Mouse (Mus musculus): Measurements from ENCODE around the gene Hhat. TPM values are rescaled to one million over a fixed set of nuclear protein-coding genes. Genes with fewer than 3 reads are reported as not detected.

Hhat gene
- polyA plus RNA-seq, 1 experiment = 3.1 TPM

DNA sequence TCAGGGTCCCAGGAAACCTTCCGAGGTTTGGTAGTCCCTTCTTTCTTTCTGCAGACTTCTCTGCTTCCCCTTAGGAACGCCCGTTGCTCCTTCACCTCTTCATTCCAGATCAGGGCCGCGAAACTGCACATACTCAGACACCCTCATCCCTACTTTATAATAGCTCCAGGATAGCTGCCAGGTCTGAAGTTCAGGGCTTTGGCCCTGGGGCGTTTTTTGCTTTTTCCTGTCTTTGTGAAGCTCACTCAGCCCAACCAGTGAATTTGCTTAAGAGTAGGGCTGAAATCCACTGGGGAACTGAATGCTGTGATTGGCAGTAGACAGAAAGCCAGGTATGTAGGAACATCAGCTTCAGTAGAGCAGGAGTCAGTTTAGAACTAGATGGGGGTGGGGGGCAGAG is 293.5 kb downstream of the Hhat start:
- Histone ChIP-seq H3K27me3 (ENCODE audit: control insufficient read depth, insufficient read depth, low read length, poor library complexity, severe bottlenecking) (no peaks in the 10 kb centered on the region), H3K4me3 (ENCODE audit: low read depth, low read length) (no peak overlapping the region), H3K9ac (ENCODE audit: low read depth, poor library complexity, severe bottlenecking) (no peak overlapping the region), H3K4me1 (ENCODE audit: control insufficient read depth, insufficient read depth, low read length) (no peaks in the 10 kb centered on the region), H3K27ac (ENCODE audit: insufficient read depth, low read length) (no peak overlapping the region), H3K36me3 (ENCODE audit: control insufficient read depth, insufficient read depth, low read length, poor library complexity, severe bottlenecking) (no peaks in the 10 kb centered on the region), H3K9me3 (replicated peaks; ENCODE audit: control insufficient read depth, insufficient read depth, low read length, poor library complexity, severe bottlenecking) (no peaks in the 10 kb centered on the region)
- no peak for TF ChIP-seq CTCF (IDR thresholded peaks at IDR 0.05; ENCODE audit: low read depth, low read length)
- TF ChIP-seq POLR2A (IDR thresholded peaks at IDR 0.05; ENCODE audit: insufficient read depth, low read length) = no peak
- no peak for TF ChIP-seq EP300 (IDR thresholded peaks at IDR 0.05; ENCODE audit: insufficient read depth, low read depth, low read length)

DNA sequence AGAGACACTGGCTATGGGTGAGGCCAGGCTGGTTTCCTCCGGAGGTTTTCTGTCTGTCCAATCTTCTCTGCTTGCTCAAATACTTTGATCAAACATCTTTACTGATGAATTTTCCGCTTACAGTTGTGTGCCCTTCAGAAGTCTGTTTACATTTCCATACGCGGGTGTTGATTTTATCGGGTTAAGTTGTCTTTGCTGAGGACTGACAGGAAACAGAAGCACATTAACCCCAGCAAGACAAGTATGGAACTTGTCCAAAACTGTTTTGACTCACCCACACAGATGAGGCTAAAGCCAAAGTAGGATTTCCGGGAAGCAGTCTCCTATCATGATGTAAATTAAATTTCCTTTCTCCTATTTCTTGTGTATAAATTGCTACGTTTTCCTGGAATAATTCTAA is 294.3 kb downstream of the Hhat start:
- Histone ChIP-seq H3K9me3 (replicated peaks; ENCODE audit: control insufficient read depth, insufficient read depth, low read length, poor library complexity, severe bottlenecking) (no peaks in the 10 kb centered on the region), H3K27ac (ENCODE audit: insufficient read depth, low read length) (no peak overlapping the region), H3K27me3 (ENCODE audit: control insufficient read depth, insufficient read depth, low read length, poor library complexity, severe bottlenecking) (no peaks in the 10 kb centered on the region), H3K36me3 (ENCODE audit: control insufficient read depth, insufficient read depth, low read length, poor library complexity, severe bottlenecking) (no peaks in the 10 kb centered on the region), H3K9ac (ENCODE audit: low read depth, poor library complexity, severe bottlenecking) (no peak overlapping the region), H3K4me3 (ENCODE audit: low read depth, low read length) (no peak overlapping the region), H3K4me1 (ENCODE audit: control insufficient read depth, insufficient read depth, low read length) (no peaks in the 10 kb centered on the region)
- no peak for TF ChIP-seq CTCF (IDR thresholded peaks at IDR 0.05; ENCODE audit: low read depth, low read length)

GRCm38 (mm10) chr1:192473134-192473533 is 297.9 kb downstream of the Hhat start:
- no peak for TF ChIP-seq POLR2A (IDR thresholded peaks at IDR 0.05; ENCODE audit: insufficient read depth, low read length)
- no peak for TF ChIP-seq CTCF (IDR thresholded peaks at IDR 0.05; ENCODE audit: low read depth, low read length)
- TF ChIP-seq EP300 (IDR thresholded peaks at IDR 0.05; ENCODE audit: insufficient read depth, low read depth, low read length) = no peak
- no peaks in the 10 kb centered on the region for H3K4me1 ChIP-seq (ENCODE audit: control insufficient read depth, insufficient read depth, low read length)
- H3K9me3 ChIP-seq (replicated peaks; ENCODE audit: control insufficient read depth, insufficient read depth, low read length, poor library complexity, severe bottlenecking) = no peaks in the 10 kb centered on the region
- no peak overlapping the region for H3K4me3 ChIP-seq (ENCODE audit: low read depth, low read length)
- H3K27ac ChIP-seq (ENCODE audit: insufficient read depth, low read length) = no peak overlapping the region
- no peaks in the 10 kb centered on the region for H3K36me3 ChIP-seq (ENCODE audit: control insufficient read depth, insufficient read depth, low read length, poor library complexity, severe bottlenecking)
- H3K27me3 ChIP-seq (ENCODE audit: control insufficient read depth, insufficient read depth, low read length, poor library complexity, severe bottlenecking) = no peaks in the 10 kb centered on the region
- no peak overlapping the region for H3K9ac ChIP-seq (ENCODE audit: low read depth, poor library complexity, severe bottlenecking)

DNA sequence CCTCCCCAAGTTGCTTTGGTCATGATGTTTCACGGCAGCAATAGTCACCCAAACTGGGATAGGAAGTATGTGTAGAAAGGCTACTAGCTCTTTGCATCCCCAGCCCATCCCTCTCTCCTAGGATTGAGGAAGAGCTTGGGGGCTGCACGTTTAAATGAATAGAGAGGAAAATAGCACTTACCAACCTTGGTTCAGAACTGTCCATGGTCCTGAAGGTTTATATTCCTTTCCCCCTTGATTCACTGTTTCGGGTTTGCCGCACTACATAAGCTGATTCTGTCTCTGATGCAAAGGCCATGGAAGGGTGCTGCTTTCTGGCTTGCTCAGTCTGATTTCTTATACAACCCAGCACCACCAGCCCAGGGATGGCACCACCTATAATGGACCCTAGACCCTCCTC is 298.7 kb downstream of the Hhat start:
- Histone ChIP-seq H3K9me3 (replicated peaks; ENCODE audit: control insufficient read depth, insufficient read depth, low read length, poor library complexity, severe bottlenecking) (no peaks in the 10 kb centered on the region), H3K36me3 (ENCODE audit: control insufficient read depth, insufficient read depth, low read length, poor library complexity, severe bottlenecking) (no peaks in the 10 kb centered on the region)
- no peak for TF ChIP-seq POLR2A (IDR thresholded peaks at IDR 0.05; ENCODE audit: insufficient read depth, low read length)
- no peak for TF ChIP-seq CTCF (IDR thresholded peaks at IDR 0.05; ENCODE audit: low read depth, low read length)
- no peak for TF ChIP-seq EP300 (IDR thresholded peaks at IDR 0.05; ENCODE audit: insufficient read depth, low read depth, low read length)

DNA sequence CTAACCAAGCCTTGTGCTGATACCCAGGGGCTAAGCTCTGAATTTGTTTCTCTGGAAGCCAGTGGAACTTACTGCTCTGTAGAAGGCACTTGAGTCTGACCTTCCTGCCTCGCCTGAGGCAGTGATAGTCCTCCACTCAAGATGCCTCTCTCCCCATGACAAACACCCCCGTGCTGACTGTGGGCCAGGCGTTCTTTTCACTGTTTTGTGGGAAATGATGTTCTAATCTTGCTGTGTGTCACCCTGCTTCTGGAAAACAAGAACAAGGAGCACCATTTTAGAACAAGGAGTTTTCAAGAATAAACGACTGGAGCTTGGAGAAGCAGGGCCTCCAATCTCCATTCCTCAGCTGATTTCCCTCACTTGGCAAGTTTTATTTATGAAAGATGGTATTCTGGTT is 307.3 kb downstream of the Hhat start:
- Histone ChIP-seq H3K4me1 (ENCODE audit: control insufficient read depth, insufficient read depth, low read length) (no peaks in the 10 kb centered on the region), H3K4me3 (ENCODE audit: low read depth, low read length) (no peak overlapping the region), H3K27me3 (ENCODE audit: control insufficient read depth, insufficient read depth, low read length, poor library complexity, severe bottlenecking) (no peaks in the 10 kb centered on the region), H3K27ac (ENCODE audit: insufficient read depth, low read length) (no peak overlapping the region), H3K9ac (ENCODE audit: low read depth, poor library complexity, severe bottlenecking) (no peak overlapping the region), H3K9me3 (replicated peaks; ENCODE audit: control insufficient read depth, insufficient read depth, low read length, poor library complexity, severe bottlenecking) (no peaks in the 10 kb centered on the region), H3K36me3 (ENCODE audit: control insufficient read depth, insufficient read depth, low read length, poor library complexity, severe bottlenecking) (no peaks in the 10 kb centered on the region)
- TF ChIP-seq EP300 (IDR thresholded peaks at IDR 0.05; ENCODE audit: insufficient read depth, low read depth, low read length) (no peak), CTCF (IDR thresholded peaks at IDR 0.05; ENCODE audit: low read depth, low read length) (no peak), POLR2A (IDR thresholded peaks at IDR 0.05; ENCODE audit: insufficient read depth, low read length) (no peak)

More for the DNA sequence above, 298.7 kb downstream of the Hhat start:
- Histone ChIP-seq H3K9ac (ENCODE audit: low read depth, poor library complexity, severe bottlenecking) (no peak overlapping the region), H3K4me1 (ENCODE audit: control insufficient read depth, insufficient read depth, low read length) (no peaks in the 10 kb centered on the region), H3K27ac (ENCODE audit: insufficient read depth, low read length) (no peak overlapping the region), H3K27me3 (ENCODE audit: control insufficient read depth, insufficient read depth, low read length, poor library complexity, severe bottlenecking) (no peaks in the 10 kb centered on the region), H3K4me3 (ENCODE audit: low read depth, low read length) (no peak overlapping the region)

DNA sequence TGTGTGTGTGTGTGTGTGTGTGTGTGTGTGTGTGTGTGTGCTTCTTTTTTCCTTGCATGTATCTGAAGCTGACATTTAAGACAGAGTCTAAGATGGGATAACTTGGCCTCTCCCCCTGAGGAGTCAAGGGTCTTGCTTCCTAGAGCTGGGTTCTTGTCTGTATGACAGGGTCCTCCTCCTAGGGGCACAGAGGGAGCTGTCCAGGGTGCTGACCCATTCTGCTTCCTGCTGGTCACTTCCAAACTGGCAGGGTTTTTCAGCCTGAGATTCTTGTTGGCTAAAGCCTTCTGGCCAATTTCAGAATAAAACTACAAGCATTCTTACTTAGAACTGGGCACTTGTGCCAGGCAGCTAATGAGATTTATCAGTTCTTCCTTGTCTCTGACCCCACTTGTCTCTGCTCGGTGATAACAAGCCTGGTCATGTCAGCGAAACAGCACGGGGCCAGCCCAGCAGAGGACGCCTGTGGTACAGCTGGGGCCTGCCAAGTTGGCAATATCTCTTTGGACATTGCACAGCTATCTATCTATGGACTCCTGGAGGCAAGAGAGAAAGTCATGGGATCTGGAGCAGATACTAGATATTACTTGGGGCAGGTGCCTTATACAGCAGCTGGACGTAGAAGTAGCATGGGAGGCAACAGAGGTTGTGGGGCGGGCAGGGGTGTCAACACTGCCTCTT is 313.4 kb downstream of the Hhat start:
- Histone ChIP-seq H3K36me3 (ENCODE audit: control insufficient read depth, insufficient read depth, low read length, poor library complexity, severe bottlenecking) (no peaks in the 10 kb centered on the region), H3K27ac (ENCODE audit: insufficient read depth, low read length) (no peak overlapping the region), H3K9ac (ENCODE audit: low read depth, poor library complexity, severe bottlenecking) (no peak overlapping the region), H3K4me1 (ENCODE audit: control insufficient read depth, insufficient read depth, low read length) (no peaks in the 10 kb centered on the region), H3K9me3 (replicated peaks; ENCODE audit: control insufficient read depth, insufficient read depth, low read length, poor library complexity, severe bottlenecking) (no peaks in the 10 kb centered on the region), H3K4me3 (ENCODE audit: low read depth, low read length) (no peak overlapping the region), H3K27me3 (ENCODE audit: control insufficient read depth, insufficient read depth, low read length, poor library complexity, severe bottlenecking) (no peaks in the 10 kb centered on the region)
- TF ChIP-seq EP300 (IDR thresholded peaks at IDR 0.05; ENCODE audit: insufficient read depth, low read depth, low read length) = no peak
- TF ChIP-seq POLR2A (IDR thresholded peaks at IDR 0.05; ENCODE audit: insufficient read depth, low read length) = no peak
- no peak for TF ChIP-seq CTCF (IDR thresholded peaks at IDR 0.05; ENCODE audit: low read depth, low read length)

All from ES-Bruce4 (cell line).